Mouse (Mus musculus): ENCODE results near the gene Rnf207. TPM values are rescaled to one million over a fixed set of nuclear protein-coding genes. Genes with fewer than 3 reads are reported as not detected.

Rnf207 gene
- polyA plus RNA-seq (2015; fragmentation: Nextera tagmentation; extraction: Ambion mirVana): 0.29 and 0.31 TPM in 2 replicates

GRCm38 (mm10) chr4:152318517-152319234 is at the start of gene Rnf207:
Gene Rnf207, minus strand, starts transcription at chr4:152318993.
- Histone ChIP-seq H3K4me1 (peaks cover 20% of the 10 kb centered on the region), H3K27ac (no peak within 1 kb of the TSS), H3K27me3 (peaks cover 55% of the 10 kb centered on the region), H3K4me2 (peak within 1 kb of the TSS; percentile 13; the same call in 1 of the 2 replicates), H3K4me3 (peak within 1 kb of the TSS; percentile 12; the same call in 1 of the 2 replicates), H3K36me3 (no peaks in the 10 kb centered on the region), H3K9me3 (no peaks in the 10 kb centered on the region), H3K9ac (no peak within 1 kb of the TSS)
- no peak for ATAC-seq (ENCODE audit: insufficient number of reproducible peaks, low FRiP score, low TSS enrichment, low read depth)
- 6% methylated on average over 26 of the region's 26 CpGs for WGBS

- Histone ChIP-seq H3K4me3 (no peak overlapping the region), H3K9ac (no peak overlapping the region), H3K27ac (no peak overlapping the region), H3K36me3 (no peaks in the 10 kb centered on the region), H3K9me3 (no peaks in the 10 kb centered on the region), H3K4me2 (no peak overlapping the region), H3K4me1 (peaks cover 8% of the 10 kb centered on the region), H3K27me3 (peaks cover 13% of the 10 kb centered on the region)
- WGBS: 72% methylated on average over 7 of the region's 7 CpGs
- ATAC-seq (ENCODE audit: insufficient number of reproducible peaks, low FRiP score, low TSS enrichment, low read depth): no peak
Observed at GRCm38 (mm10) chr4:152365228-152365627, 46.4 kb upstream of the Rnf207 start.

GRCm38 (mm10) chr4:152362180-152362579 is 43.4 kb upstream of the Rnf207 start:
- H3K4me1 ChIP-seq: peaks cover 8% of the 10 kb centered on the region
- H3K4me2 ChIP-seq: no peak overlapping the region
- ATAC-seq (ENCODE audit: insufficient number of reproducible peaks, low FRiP score, low TSS enrichment, low read depth): no peak
- no peaks in the 10 kb centered on the region for H3K9me3 ChIP-seq
- 53% methylated on average over 9 of the region's 9 CpGs for WGBS
- no peak overlapping the region for H3K4me3 ChIP-seq
- no peak overlapping the region for H3K9ac ChIP-seq
- H3K27me3 ChIP-seq: peaks cover 25% of the 10 kb centered on the region
- no peak overlapping the region for H3K27ac ChIP-seq
- no peaks in the 10 kb centered on the region for H3K36me3 ChIP-seq

GRCm38 (mm10) chr4:152360855-152361254 is 42.1 kb upstream of the Rnf207 start:
- Histone ChIP-seq H3K4me1 (peaks cover 8% of the 10 kb centered on the region), H3K9ac (no peak overlapping the region), H3K27ac (no peak overlapping the region), H3K4me3 (no peak overlapping the region), H3K36me3 (no peaks in the 10 kb centered on the region), H3K27me3 (peaks cover 25% of the 10 kb centered on the region), H3K9me3 (no peaks in the 10 kb centered on the region), H3K4me2 (peak overlapping the region; percentile 29)
- ATAC-seq (ENCODE audit: insufficient number of reproducible peaks, low FRiP score, low TSS enrichment, low read depth): no peak
- WGBS: 1% methylated on average over 24 of the region's 24 CpGs

- H3K36me3 ChIP-seq: no peaks in the 10 kb centered on the region
- ATAC-seq (ENCODE audit: insufficient number of reproducible peaks, low FRiP score, low TSS enrichment, low read depth): no peak
- H3K4me3 ChIP-seq: no peak overlapping the region
- peaks cover 8% of the 10 kb centered on the region for H3K4me1 ChIP-seq
- no peak overlapping the region for H3K9ac ChIP-seq
- 7% methylated on average over 11 of the region's 11 CpGs for WGBS
- H3K27ac ChIP-seq: no peak overlapping the region
- no peaks in the 10 kb centered on the region for H3K9me3 ChIP-seq
- no peak overlapping the region for H3K4me2 ChIP-seq
- H3K27me3 ChIP-seq: peaks cover 25% of the 10 kb centered on the region
Observed at GRCm38 (mm10) chr4:152359700-152360099, 40.9 kb upstream of the Rnf207 start.

GRCm38 (mm10) chr4:152355672-152356071 is 36.9 kb upstream of the Rnf207 start:
- Histone ChIP-seq H3K4me1 (peaks cover 3% of the 10 kb centered on the region), H3K36me3 (no peaks in the 10 kb centered on the region), H3K4me2 (no peak overlapping the region), H3K27ac (no peak overlapping the region), H3K9ac (no peak overlapping the region), H3K4me3 (no peak overlapping the region), H3K27me3 (peaks cover 36% of the 10 kb centered on the region), H3K9me3 (no peaks in the 10 kb centered on the region)
- WGBS: 69% methylated on average over 7 of the region's 7 CpGs
- no peak for ATAC-seq (ENCODE audit: insufficient number of reproducible peaks, low FRiP score, low TSS enrichment, low read depth)

GRCm38 (mm10) chr4:152353886-152354637 is 35.3 kb upstream of the Rnf207 start:
- no peak overlapping the region for H3K4me3 ChIP-seq
- H3K36me3 ChIP-seq: no peaks in the 10 kb centered on the region
- no peak overlapping the region for H3K9ac ChIP-seq
- 0 out of 2 replicates have a peak, but pooled peaks cover 4% of the 10 kb centered on the region for H3K4me1 ChIP-seq
- H3K27me3 ChIP-seq: peaks cover 38% of the 10 kb centered on the region
- ATAC-seq (ENCODE audit: insufficient number of reproducible peaks, low FRiP score, low TSS enrichment, low read depth): no peak
- H3K27ac ChIP-seq: no peak overlapping the region
- H3K9me3 ChIP-seq: no peaks in the 10 kb centered on the region
- 70% methylated on average over 14 of the region's 14 CpGs for WGBS
- no peak overlapping the region for H3K4me2 ChIP-seq

GRCm38 (mm10) chr4:152351422-152352305 is 32.9 kb upstream of the Rnf207 start:
- peaks cover 53% of the 10 kb centered on the region for H3K27me3 ChIP-seq
- no peak overlapping the region for H3K4me2 ChIP-seq
- H3K36me3 ChIP-seq: no peaks in the 10 kb centered on the region

GRCm38 (mm10) chr4:152350722-152351421 is 32.1 kb upstream of the Rnf207 start:
- 25% methylated on average over 8 of the region's 8 CpGs for WGBS
- Histone ChIP-seq H3K9me3 (no peaks in the 10 kb centered on the region), H3K4me1 (0 out of 2 replicates have a peak, but pooled peaks cover 4% of the 10 kb centered on the region), H3K27ac (no peak overlapping the region), H3K36me3 (no peaks in the 10 kb centered on the region), H3K4me2 (no peak overlapping the region), H3K4me3 (no peak overlapping the region), H3K27me3 (peaks cover 56% of the 10 kb centered on the region), H3K9ac (no peak overlapping the region)
- no peak for ATAC-seq (ENCODE audit: insufficient number of reproducible peaks, low FRiP score, low TSS enrichment, low read depth)

More at GRCm38 (mm10) chr4:152351422-152352305, 32.9 kb upstream of the Rnf207 start:
- WGBS: 11% methylated on average over 14 of the region's 14 CpGs
- H3K4me1 ChIP-seq: 0 out of 2 replicates have a peak, but pooled peaks cover 4% of the 10 kb centered on the region
- no peak overlapping the region for H3K27ac ChIP-seq
- no peak overlapping the region for H3K9ac ChIP-seq
- H3K4me3 ChIP-seq: no peak overlapping the region
- no peaks in the 10 kb centered on the region for H3K9me3 ChIP-seq
- ATAC-seq (ENCODE audit: insufficient number of reproducible peaks, low FRiP score, low TSS enrichment, low read depth): no peak

GRCm38 (mm10) chr4:152349837-152350381 is 31.1 kb upstream of the Rnf207 start:
- no peak for ATAC-seq (ENCODE audit: insufficient number of reproducible peaks, low FRiP score, low TSS enrichment, low read depth)
- Histone ChIP-seq H3K27me3 (peaks cover 56% of the 10 kb centered on the region), H3K4me2 (no peak overlapping the region), H3K36me3 (no peaks in the 10 kb centered on the region), H3K9ac (no peak overlapping the region), H3K9me3 (no peaks in the 10 kb centered on the region), H3K4me1 (0 out of 2 replicates have a peak, but pooled peaks cover 4% of the 10 kb centered on the region), H3K27ac (no peak overlapping the region), H3K4me3 (no peak overlapping the region)
- whole genome bisulfite sequencing: 10% methylated on average over 16 of the region's 17 CpGs

Data from limb, embryonic 15.5 days (tissue).